In the genomic region with DNA sequence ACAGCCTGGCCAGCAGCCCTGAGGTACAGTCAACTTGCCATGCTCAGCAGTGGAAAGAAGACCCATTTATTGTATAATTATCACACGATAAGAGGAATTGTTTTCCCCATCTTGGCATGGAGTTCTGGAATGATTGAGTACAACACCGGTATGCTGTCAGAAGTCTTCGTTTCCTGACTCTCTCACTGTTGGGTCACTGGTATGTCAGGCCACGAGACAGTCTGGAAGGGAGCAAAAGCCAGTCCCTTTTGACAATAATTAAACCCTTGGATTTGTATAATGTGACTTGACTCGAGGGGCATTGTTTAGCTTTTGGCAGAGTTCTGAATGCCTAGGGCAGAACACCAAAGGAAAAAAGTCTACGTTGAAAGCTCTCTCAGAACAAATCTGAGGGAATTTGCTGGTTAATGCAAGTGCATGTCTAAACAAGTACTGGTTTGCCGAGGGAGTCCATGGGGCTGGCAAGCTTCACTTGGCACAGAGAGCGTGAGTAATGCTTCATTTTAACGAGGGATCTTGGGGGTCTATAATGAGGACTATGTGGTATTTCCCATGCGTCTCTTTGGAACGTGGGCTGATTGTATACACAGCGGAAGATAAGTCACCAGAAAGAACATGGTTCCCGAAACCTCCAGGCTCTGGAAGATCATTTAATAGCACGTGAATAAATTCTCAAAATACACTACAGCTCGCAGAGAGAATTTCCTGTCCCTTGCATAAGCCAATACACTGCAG, we compare ENCODE assay signal across 8 mouse cellular contexts.
A peak's percentile ranks its signal among the peaks of the same experiment; 100 is the strongest.
DNase-seq lines count a peak whose midpoint lies in the region; ATAC-seq and TF ChIP-seq lines count a peak whose summit lies in the region.
"Had no signal": no experiment of that assay in that cellular context is flagged by ENCODE, and none has a peak within 500 bp of the region (broad histone marks: within the 10 kb centered on the region; RNA-seq: fewer than 3 reads in every experiment).

No protein-coding gene starts in this region.

- TF ChIP-seq POLR2A in thymus, adult 2 months (IDR thresholded peaks at IDR 0.05; ENCODE audit: control insufficient read depth, extremely low read depth, insufficient read depth, low read length, poor library complexity): no peak

- no peak for TF ChIP-seq CTCF in Patski (IDR thresholded peaks at IDR 0.05)
- TF ChIP-seq CTCF in thymus, adult 2 months (IDR thresholded peaks at IDR 0.05; ENCODE audit: borderline replicate concordance, control insufficient read depth, extremely low read depth, insufficient read depth, low read length, poor library complexity): no peak

- H3K4me3 ChIP-seq in hindbrain, embryonic 13.5 days: no peak overlapping the region
- no peak overlapping the region for H3K4me3 ChIP-seq in hindbrain, embryonic 12.5 days
- no peak overlapping the region for H3K4me3 ChIP-seq in embryonic facial prominence, embryonic 15.5 days (replicated peaks)
- H3K4me3 ChIP-seq in thymus, adult 2 months (ENCODE audit: control insufficient read depth, insufficient read depth, low read length): no peak overlapping the region

- DNase-seq in Patski (ENCODE audit: low read depth, low spot score): peak; percentile 47
- DNase-seq in kidney, postnatal 36 days: peak; percentile 41 to 61
- no peak for DNase-seq in right cerebral cortex, adult 2 months (ENCODE audit: low spot score in 2 of 2)
- DNase-seq in thymus, adult 2 months: no peak

- H3K9me3 ChIP-seq in hindbrain, embryonic 13.5 days: no peaks in the 10 kb centered on the region
- no peaks in the 10 kb centered on the region for H3K9me3 ChIP-seq in hindbrain, embryonic 12.5 days (replicated peaks)
- H3K9me3 ChIP-seq in embryonic facial prominence, embryonic 15.5 days (replicated peaks): no peaks in the 10 kb centered on the region

- POLR2A ChIA-PET in Patski (lab: Charles Lee): no interaction called here

- H3K27ac ChIP-seq in hindbrain, embryonic 13.5 days: no peak overlapping the region
- H3K27ac ChIP-seq in hindbrain, embryonic 12.5 days: no peak overlapping the region
- peak overlapping the region; percentile 58 for H3K27ac ChIP-seq in embryonic facial prominence, embryonic 15.5 days (replicated peaks)
- no peak overlapping the region for H3K27ac ChIP-seq in thymus, adult 2 months (ENCODE audit: control insufficient read depth, insufficient read depth, low read length)

- peaks cover 21% of the 10 kb centered on the region for H3K4me1 ChIP-seq in hindbrain, embryonic 13.5 days (replicated peaks)
- no peaks in the 10 kb centered on the region for H3K4me1 ChIP-seq in hindbrain, embryonic 12.5 days
- H3K4me1 ChIP-seq in embryonic facial prominence, embryonic 15.5 days: peaks cover 22% of the 10 kb centered on the region
- H3K4me1 ChIP-seq in thymus, adult 2 months (replicated peaks; ENCODE audit: control insufficient read depth, insufficient read depth, low read length): no peaks in the 10 kb centered on the region; the same call in 1 of the 2 replicates

- no peak overlapping the region for H3K4me2 ChIP-seq in hindbrain, embryonic 13.5 days
- H3K4me2 ChIP-seq in hindbrain, embryonic 12.5 days (replicated peaks): no peak overlapping the region
- 0 out of 2 replicates have a peak overlapping the region, but pooled peaks have one; percentile 17 for H3K4me2 ChIP-seq in embryonic facial prominence, embryonic 15.5 days (replicated peaks)

- ATAC-seq in hindbrain, embryonic 13.5 days (ENCODE audit: low FRiP score): 0 out of 2 replicates have a peak, but pooled peaks have one; percentile 31
- no peak for ATAC-seq in hindbrain, embryonic 12.5 days (ENCODE audit: low FRiP score)
- ATAC-seq in Patski: peak; percentile 57
- ATAC-seq in embryonic facial prominence, embryonic 15.5 days (ENCODE audit: insufficient number of reproducible peaks, low FRiP score, low TSS enrichment, low read depth): peak; percentile 48
- ATAC-seq: lung, postnatal 0 days had no signal

- WGBS in hindbrain, embryonic 13.5 days: 57% methylated on average over 15 of the region's 15 CpGs
- 66% methylated on average over 15 of the region's 15 CpGs for WGBS in hindbrain, embryonic 12.5 days
- WGBS in embryonic facial prominence, embryonic 15.5 days: 35% methylated on average over 15 of the region's 15 CpGs
- WGBS in thymus, adult 2 months: 86% methylated on average over 15 of the region's 15 CpGs

- in situ Hi-C loops in Patski (cut with MboI; ENCODE audit: low pct_unique_long_range_greater_than_20kb): no loop called here

- no peak overlapping the region for H3K9ac ChIP-seq in hindbrain, embryonic 13.5 days
- H3K9ac ChIP-seq in hindbrain, embryonic 12.5 days: no peak overlapping the region
- H3K9ac ChIP-seq in embryonic facial prominence, embryonic 15.5 days: no peak overlapping the region

- CTCF ChIA-PET in Patski (lab: Charles Lee): no interaction called here

- no peaks in the 10 kb centered on the region for H3K36me3 ChIP-seq in hindbrain, embryonic 13.5 days
- H3K36me3 ChIP-seq in hindbrain, embryonic 12.5 days: no peaks in the 10 kb centered on the region
- H3K36me3 ChIP-seq in embryonic facial prominence, embryonic 15.5 days: no peaks in the 10 kb centered on the region
- no peaks in the 10 kb centered on the region for H3K36me3 ChIP-seq in thymus, adult 2 months (ENCODE audit: control insufficient read depth, insufficient read depth, low read length)

- H3K27me3 ChIP-seq in hindbrain, embryonic 13.5 days: no peaks in the 10 kb centered on the region
- no peaks in the 10 kb centered on the region for H3K27me3 ChIP-seq in hindbrain, embryonic 12.5 days
- no peaks in the 10 kb centered on the region for H3K27me3 ChIP-seq in Patski
- H3K27me3 ChIP-seq in embryonic facial prominence, embryonic 15.5 days: no peaks in the 10 kb centered on the region
- no peaks in the 10 kb centered on the region for H3K27me3 ChIP-seq in thymus, adult 2 months (ENCODE audit: control insufficient read depth, insufficient read depth, low read length)

Comparison
In these comparisons a context has a peak if more than half of its experiments do, and no peak if none do; other contexts are left out.
1. DNase-seq: peak in Patski (single experiment) and kidney, postnatal 36 days (2 of 2); none in right cerebral cortex, adult 2 months (0 of 2) and thymus, adult 2 months (single experiment).